Mouse (Mus musculus): ENCODE measurements around the gene Man2b2.

Gene Man2b2

GRCm38 (mm10) chr5:36829913-36830879, at the start of gene Man2b2:
TSS of gene Man2b2 (minus strand) at chr5:36830653.
- peak; percentile 82 for DNase-seq (ENCODE audit: low spot score)

GRCm38 (mm10) chr5:36878801-36879200, 48.3 kb upstream of the Man2b2 start:
- DNase-seq (ENCODE audit: low spot score), result no peak

GRCm38 (mm10) chr5:36877641-36878040, 47.2 kb upstream of the Man2b2 start:
- no peak for DNase-seq (ENCODE audit: low spot score)

DNA sequence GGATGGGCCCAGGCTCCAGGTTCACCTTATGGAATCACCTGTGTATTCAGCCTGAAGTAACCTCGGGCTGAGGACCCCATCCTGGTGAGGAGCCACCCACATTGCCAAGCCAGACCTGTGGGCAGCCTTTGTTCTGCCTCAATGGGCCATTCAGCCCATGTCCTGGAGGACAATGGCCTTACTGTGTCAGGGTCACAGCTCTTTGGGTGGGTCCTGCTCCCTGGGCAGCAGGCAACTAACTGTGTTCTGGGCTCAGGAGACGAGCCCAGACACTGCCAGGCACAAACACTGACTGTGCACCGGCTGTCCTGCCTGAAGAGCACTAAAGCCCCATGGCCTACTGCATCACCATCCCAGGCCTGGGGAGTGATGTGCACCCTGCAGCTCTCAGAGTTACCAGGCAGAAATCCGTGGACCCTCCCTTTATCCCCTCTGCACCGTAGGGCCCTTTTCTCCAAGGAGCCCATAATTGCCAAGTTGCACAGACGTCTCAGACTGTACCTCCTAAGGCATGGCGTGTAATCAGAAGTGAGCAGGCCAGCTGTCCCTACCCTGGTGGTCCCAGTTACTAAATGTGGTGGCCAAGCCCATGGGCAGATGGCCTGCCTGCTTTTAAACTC, 46.4 kb upstream of the Man2b2 start:
- DNase-seq (ENCODE audit: low spot score), result no peak

DNA sequence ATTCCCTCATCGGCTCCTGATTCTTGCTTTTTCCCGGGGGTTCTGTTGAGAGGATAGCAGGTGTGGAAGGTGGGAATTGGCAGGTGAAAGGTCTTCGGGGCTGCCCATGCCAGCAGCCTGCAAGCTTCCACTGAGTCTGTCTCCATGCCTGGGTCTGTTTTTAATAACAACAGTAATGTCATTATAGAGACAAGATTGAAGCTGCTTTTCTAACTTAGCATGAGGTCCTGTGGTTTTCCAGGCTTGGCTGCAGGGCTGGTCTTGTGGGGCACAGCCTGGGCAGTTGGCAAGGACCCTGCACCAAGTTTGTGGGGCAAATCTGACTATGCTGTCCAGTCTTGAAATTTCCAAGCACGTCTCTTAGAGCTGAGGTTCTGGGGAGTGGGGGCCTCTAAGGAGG, 45.5 kb upstream of the Man2b2 start:
- no peak for DNase-seq (ENCODE audit: low spot score)

DNA sequence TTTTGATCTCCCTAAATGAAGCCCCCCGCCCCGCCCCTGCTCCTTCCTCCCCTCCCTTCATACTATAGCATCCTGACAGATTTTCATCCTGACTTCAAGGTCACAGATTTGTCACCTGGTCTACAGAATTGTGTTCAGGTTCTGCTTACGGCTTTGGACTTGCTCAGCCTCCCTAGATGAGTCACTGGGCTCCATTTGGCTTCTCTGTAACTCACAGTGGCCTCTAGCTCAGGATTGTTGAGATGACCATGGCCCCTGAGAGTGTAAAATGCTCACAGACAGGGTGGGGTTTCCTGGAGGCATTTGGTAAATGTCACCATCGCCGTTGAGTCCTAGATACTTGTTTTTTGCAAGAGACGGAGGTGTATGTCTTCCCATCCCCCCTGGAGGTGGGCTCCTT, 40.5 kb upstream of the Man2b2 start:
- DNase-seq (ENCODE audit: low spot score), result no peak

DNA sequence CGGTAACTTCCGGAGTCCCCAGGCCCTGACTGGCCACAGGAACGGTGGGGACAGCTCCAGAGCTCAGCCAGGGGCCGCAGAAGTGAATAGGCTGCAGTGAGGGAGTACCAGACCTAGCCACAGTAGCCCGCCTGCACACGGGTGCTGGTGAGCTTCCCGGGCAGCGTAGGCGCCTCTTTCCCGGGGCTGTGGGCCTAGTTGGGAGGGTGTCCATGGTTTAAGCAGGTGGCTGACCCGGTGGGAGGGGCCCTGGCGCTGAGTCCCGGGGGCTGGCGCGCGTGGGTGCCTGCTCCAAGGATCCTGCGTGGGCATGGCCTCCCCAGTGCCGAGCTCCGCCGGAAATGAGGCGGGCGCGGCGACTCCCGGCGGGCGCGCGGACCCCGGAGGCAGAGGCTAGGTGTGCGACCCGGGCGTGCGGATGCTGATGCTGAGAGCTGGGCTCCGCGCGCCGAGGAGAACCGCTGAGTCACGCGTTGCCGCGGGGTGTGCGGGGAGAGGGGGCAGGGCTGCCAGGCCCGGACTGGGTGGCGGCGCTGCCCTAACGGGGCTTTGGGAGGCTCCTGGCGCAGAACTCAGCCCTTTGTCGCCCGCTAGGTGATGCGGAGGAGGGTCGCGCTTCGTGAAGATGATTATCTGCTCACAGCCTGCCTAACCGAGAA, 39.3 kb upstream of the Man2b2 start:
- DNase-seq (ENCODE audit: low spot score), result no peak

DNA sequence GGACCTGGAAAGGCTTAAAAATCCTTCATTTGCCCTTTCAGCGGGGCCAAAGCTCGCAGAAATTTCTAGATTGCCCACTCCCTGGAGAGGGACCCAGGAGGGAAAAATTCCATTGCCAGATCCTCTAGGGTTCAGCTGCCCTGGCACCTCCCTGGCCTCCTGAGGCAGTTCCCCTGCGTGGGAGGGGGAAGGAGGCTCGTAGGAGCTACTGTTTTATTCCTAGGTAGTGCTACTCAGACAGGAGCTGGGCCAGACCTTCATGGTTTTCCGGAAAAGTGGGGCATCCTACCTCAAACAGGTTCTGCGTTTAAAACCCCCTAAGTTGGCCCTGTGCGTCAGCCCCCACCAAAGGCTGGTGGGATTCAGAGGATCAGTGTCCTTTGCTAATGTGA, 38.7 kb upstream of the Man2b2 start:
- no peak for DNase-seq (ENCODE audit: low spot score)

DNA sequence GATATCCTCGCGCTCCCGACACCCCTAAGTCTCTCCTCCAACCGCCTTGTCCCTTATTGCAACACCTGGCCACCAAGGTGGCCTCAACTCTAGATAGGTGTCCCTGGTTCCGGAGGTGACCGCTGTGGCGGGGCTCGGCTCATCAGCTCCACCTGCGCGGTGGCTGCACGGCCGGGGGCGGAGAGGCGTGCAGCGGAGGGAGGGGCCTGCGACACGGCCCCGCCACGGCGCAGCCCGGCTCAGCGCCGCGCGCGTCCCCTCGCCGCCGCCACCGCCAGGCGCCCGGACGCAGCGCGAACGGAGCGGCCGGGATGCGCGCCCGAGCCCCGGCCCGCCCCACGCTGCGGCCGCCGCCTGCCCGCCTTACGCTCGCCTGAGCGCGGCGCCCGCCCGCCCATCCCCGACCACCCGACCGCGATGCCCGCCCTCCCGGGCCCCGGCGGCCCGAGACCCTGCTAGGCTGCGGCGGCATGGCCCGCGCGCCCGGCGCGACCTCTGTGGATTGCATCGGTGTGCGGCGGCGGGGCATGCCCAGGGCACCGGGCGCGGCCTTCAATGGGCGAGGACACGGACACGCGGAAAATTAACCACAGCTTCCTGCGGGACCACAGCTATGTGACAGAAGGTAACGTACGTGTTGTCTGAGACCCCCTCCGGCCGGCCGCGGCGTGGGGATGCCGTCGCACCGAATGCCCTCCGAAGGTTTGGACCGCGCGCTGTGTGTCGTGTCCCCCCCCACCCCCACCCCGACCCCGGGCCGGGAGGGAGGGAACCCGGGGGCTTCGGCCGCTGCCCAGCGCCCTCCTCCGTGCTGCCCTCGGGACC, 38.0 kb upstream of the Man2b2 start, which contains the start of gene Ppp2r2c:
Gene Ppp2r2c, plus strand, starts transcription at position 248 of the 825 bp plus-strand sequence.
- DNase-seq (ENCODE audit: low spot score), result no peak

DNA sequence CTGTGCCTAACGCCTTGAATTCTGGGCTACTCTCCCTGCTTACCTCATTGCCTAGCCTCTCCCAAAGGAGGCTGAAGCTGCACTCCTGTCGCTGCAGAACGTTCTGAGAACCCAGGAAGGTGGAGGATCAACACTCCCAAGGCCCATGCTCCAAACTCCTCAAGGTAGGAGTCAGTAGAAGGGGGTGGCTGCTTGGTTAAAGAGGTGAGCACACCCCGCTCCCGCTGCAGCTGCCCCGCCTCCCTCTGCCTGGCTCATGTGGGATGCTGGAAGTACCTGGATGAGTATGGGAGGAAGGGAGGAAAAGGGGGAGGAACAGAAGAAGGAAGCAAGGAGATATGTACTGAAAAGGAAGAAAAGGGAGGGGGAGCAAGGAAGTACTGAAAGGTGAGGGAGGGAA, 37.1 kb upstream of the Man2b2 start:
- no peak for DNase-seq (ENCODE audit: low spot score)

- no peak for DNase-seq (ENCODE audit: low spot score)
Measured at GRCm38 (mm10) chr5:36866701-36867250, 36.3 kb upstream of the Man2b2 start.

DNA sequence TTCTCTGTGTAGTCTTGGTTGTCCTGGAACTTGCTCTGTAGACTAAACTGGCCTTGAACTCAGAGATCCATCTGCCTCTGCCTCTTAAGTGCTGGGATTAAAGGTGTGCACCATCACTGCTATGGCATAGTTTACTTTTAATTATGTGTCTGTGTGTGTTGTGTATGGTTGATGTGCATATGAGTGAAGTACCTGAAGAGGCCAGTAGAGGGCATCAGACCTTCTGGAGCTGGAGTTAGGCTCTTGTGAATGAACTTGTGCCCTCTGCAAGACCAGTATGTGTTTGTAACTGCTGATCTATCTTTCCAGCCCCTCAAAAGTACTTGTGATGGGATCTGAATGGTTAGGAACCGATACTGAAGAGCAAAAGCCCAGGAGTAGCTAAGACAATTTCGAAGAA, 30.6 kb upstream of the Man2b2 start:
- peak; percentile 10 for DNase-seq (ENCODE audit: low spot score)

GRCm38 (mm10) chr5:36857546-36857945, 27.1 kb upstream of the Man2b2 start:
- no peak for DNase-seq (ENCODE audit: low spot score)

GRCm38 (mm10) chr5:36856529-36856928, 26.1 kb upstream of the Man2b2 start:
- DNase-seq (ENCODE audit: low spot score), result no peak

DNA sequence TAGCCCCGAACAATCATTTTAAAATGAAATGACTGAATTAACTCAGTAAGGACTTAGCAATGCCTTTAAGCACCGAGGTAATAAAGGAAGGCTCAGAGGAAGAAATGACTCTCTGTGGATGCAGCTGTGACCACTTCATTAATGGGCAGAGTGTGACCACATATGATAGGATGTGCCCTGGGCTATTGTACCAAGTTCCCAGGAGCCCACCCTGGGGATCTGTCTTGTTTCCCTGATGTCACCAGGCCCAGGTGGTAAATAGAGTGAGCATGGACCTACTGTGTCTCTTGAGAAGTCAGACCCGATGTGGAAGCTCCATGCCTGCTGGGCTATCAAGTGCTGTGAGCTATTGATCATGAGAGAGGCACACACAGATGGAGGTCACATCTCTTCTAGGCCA, 24.7 kb upstream of the Man2b2 start:
- no peak for DNase-seq (ENCODE audit: low spot score)

DNA sequence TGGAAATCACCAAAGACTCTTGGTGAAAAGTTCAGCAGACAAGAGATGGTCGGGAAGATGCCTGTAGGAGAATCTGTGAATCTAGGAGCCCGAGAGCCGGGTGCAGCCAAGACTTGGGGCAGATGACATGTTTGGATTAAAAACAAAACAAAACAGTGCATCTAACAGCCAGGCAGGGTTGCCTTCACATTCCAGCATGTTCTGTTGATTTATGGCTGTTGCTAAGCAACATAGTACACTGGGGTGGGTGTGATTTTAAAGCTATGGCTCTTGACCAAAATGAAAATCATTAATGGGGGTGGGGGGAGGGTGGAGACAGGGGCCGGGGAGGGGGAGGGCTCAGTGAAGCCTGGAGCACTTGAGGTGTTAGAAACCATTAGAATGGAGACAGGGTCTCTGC, 21.1 kb upstream of the Man2b2 start:
- no peak for DNase-seq (ENCODE audit: low spot score)

DNA sequence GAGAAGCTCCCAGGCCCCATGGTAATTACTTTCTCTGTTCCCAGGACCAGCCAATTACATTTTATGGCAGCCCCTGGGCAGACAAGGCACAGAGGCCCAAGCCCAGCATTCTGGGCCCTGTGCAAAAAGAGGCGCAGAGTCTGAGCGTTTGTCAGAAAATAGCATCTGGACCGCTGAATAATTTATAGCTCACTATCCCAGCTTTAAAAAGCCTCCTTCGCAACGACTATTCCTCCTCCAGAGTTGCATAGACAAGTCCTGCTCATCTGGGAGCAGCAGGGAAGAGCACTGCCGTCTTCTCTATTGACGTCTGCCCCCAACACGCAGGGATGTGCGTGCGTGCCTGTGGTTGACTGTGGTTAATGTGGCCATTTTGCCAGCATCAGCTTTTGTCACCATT, 14.0 kb upstream of the Man2b2 start:
- DNase-seq (ENCODE audit: low spot score), result no peak

GRCm38 (mm10) chr5:36841701-36842100, 11.2 kb upstream of the Man2b2 start:
- no peak for DNase-seq (ENCODE audit: low spot score)

DNA sequence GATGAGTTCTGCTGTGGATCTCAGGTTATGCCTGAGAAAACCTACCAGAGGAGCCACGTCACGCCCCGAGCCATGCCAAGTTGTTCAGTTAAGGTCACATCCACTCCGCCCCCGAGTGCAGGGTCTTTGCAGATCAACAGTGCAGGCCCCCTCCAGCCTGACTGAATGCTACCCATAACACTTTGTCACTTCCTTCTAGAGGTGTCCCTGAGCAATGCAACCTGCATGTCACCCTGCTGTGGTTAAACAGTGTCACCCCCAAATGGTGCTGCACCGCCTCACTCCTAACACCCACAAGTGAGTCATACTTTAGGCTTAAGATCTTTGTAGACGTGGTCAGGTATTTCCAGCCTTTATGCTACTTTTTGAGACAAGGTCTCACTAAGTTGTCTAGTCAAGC, 9.6 kb upstream of the Man2b2 start:
- no peak for DNase-seq (ENCODE audit: low spot score)

DNA sequence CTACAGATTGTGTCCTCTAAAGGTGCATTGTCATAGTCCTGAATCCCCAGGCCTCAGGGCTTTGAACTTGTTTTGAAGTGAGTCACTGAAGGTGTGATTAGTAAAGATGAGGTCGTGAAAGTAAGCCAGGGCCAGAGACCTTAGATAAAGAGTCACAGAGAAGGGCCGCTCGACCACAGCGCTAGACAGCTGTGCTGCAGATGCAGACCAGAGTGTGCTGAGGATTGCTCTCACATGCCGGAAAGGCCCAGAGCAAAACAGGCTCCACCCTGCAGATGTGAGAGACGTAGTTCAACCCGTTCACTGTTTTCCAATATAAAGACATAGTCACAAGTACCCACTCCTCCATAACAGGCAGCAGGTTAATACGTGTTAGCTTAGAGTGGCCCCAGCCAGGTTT, 9.1 kb upstream of the Man2b2 start:
- DNase-seq (ENCODE audit: low spot score), result no peak

- DNase-seq (ENCODE audit: low spot score), result no peak
Measured at GRCm38 (mm10) chr5:36839032-36839431, 8.6 kb upstream of the Man2b2 start.

DNA sequence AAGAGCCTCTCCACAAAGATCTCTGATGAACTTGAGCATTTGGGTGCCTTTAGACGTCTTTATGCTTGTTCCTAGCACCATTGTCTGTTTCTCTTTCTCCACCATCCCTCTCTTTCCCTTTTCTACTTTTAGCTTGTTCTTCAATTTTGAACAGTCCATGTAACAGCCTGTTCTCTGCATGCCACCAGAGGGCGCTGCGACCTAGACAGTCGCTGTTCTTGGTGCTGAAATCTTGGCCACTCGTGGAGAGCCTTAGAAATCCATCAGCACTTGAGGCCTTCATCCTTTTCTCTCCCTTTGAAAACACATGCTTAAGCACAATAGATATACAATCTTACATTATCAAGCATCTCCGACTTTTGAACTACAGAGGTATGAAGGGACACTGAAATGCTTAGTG, 5.5 kb upstream of the Man2b2 start:
- DNase-seq (ENCODE audit: low spot score), result peak; percentile 59

Measured in c-Kit-positive CD71-positive TER-119-positive erythroid progenitor cells, embryonic 14.5 days (primary cell).